Mouse (Mus musculus) midbrain, embryonic 13.5 days (tissue): ENCODE measurements around the gene Emilin1. TPM values are rescaled to one million over a fixed set of nuclear protein-coding genes. Genes with fewer than 3 reads are reported as not detected.

Experiments
- ATAC-seq: fragments of 200-750 bp; cut with Nextera tagmentation; 2 replicates; pipeline ENCODE4 v1.8.0; 2017; ENCODE audit warnings: mild to moderate bottlenecking, moderate TSS enrichment, moderate library complexity
- H3K27ac ChIP-seq: fragments of 300-500 bp; sonication (generic); 2 replicates; pipeline ENCODE4 v1.5.1; 2015; ENCODE audit warnings: inconsistent platforms, mild to moderate bottlenecking, moderate library complexity
- H3K27me3 ChIP-seq: fragments of 300-500 bp; sonication (generic); 2 replicates; pipeline ENCODE4 v1.6.1; 2015; ENCODE audit warnings: mild to moderate bottlenecking, inconsistent platforms
- H3K36me3 ChIP-seq: fragments of 300-500 bp; sonication (generic); 2 replicates; pipeline ENCODE4 v1.6.1; 2015; ENCODE audit warnings: mild to moderate bottlenecking, inconsistent platforms
- H3K4me1 ChIP-seq: fragments of 300-500 bp; sonication (generic); replicated peaks from 2 replicates; pipeline ENCODE4 v1.6.1; 2015; ENCODE audit warnings: inconsistent platforms
- H3K4me2 ChIP-seq: fragments of 300-500 bp; sonication (generic); replicated peaks from 2 replicates; pipeline ENCODE4 v1.6.1; 2015; ENCODE audit warnings: moderate library complexity, mild to moderate bottlenecking, inconsistent platforms
- H3K4me3 ChIP-seq: fragments of 300-500 bp; sonication (generic); replicated peaks from 2 replicates; pipeline ENCODE4 v1.5.1; 2015; ENCODE audit warnings: mild to moderate bottlenecking, inconsistent platforms
- H3K9ac ChIP-seq: fragments of 300-500 bp; sonication (generic); replicated peaks from 2 replicates; pipeline ENCODE4 v1.6.1; 2015; ENCODE audit warnings: mild to moderate bottlenecking, inconsistent platforms
- H3K9me3 ChIP-seq: fragments of 300-500 bp; sonication (generic); 2 replicates; pipeline ENCODE4 v1.6.1; 2016; ENCODE audit warnings: mild to moderate bottlenecking, inconsistent platforms
- WGBS: fragments of 180-500 bp; shearing (Covaris S2); methylation state at CpG from one replicate; pipeline ENCODE4 v1.1.7; 2015; 5-methylcytosine and 5-hydroxymethylcytosine counted together
- polyA plus RNA-seq: library from polyadenylated mRNA; unstranded; fragments of >200 nt; fragmentation: Nextera tagmentation; extraction: Ambion mirVana; gene quantifications from 2 replicates; pipeline ENCODE4 v1.2.1, GENCODE M21; 2015

Emilin1 gene
- polyA plus RNA-seq = 14.1 and 16.6 TPM in 2 replicates

GRCm38 (mm10) chr5:30913060-30913841 lies at the start of gene Emilin1:
TSS of gene Emilin1 (plus strand) at chr5:30913402.
- H3K4me3 ChIP-seq = no peak within 1 kb of the TSS
- 26% methylated on average over 13 of the region's 13 CpGs for WGBS

GRCm38 (mm10) chr5:30863852-30864251 lies 49.4 kb upstream of the Emilin1 start:
- Histone ChIP-seq H3K9me3 (no peaks in the 10 kb centered on the region), H3K4me3 (no peak overlapping the region), H3K4me1 (peaks cover under 1% of the 10 kb centered on the region; the same call in 1 of the 2 replicates), H3K36me3 (peaks cover 60% of the 10 kb centered on the region), H3K9ac (no peak overlapping the region), H3K27ac (no peak overlapping the region), H3K27me3 (no peaks in the 10 kb centered on the region), H3K4me2 (no peak overlapping the region)
- ATAC-seq = no peak
- WGBS = 39% methylated on average over 4 of the region's 4 CpGs

More at GRCm38 (mm10) chr5:30913060-30913841, at the start of gene Emilin1:
- peak within 1 kb of the TSS; percentile 61 for H3K27ac ChIP-seq
- peaks cover 40% of the 10 kb centered on the region for H3K4me1 ChIP-seq
- 0 out of 2 replicates have a peak, but pooled peaks have one; percentile 6 for ATAC-seq
- H3K4me2 ChIP-seq = peak within 1 kb of the TSS; percentile 9; the same call in 1 of the 2 replicates
- no peaks in the 10 kb centered on the region for H3K9me3 ChIP-seq
- peak within 1 kb of the TSS; percentile 26; the same call in 1 of the 2 replicates for H3K9ac ChIP-seq
- H3K27me3 ChIP-seq = no peaks in the 10 kb centered on the region
- no peaks in the 10 kb centered on the region for H3K36me3 ChIP-seq

- 53% methylated on average over 15 of the region's 15 CpGs for WGBS
- Histone ChIP-seq H3K36me3 (peaks cover 60% of the 10 kb centered on the region), H3K4me1 (peaks cover 4% of the 10 kb centered on the region)
Observed at GRCm38 (mm10) chr5:30864322-30864721, 48.9 kb upstream of the Emilin1 start.

GRCm38 (mm10) chr5:30866871-30867270 lies 46.3 kb upstream of the Emilin1 start:
- WGBS = 90% methylated on average over 3 of the region's 3 CpGs
- Histone ChIP-seq H3K9ac (no peak overlapping the region), H3K27me3 (no peaks in the 10 kb centered on the region), H3K4me2 (no peak overlapping the region), H3K4me1 (peaks cover 21% of the 10 kb centered on the region), H3K27ac (no peak overlapping the region), H3K4me3 (no peak overlapping the region), H3K36me3 (peaks cover 65% of the 10 kb centered on the region), H3K9me3 (no peaks in the 10 kb centered on the region)
- no peak for ATAC-seq

More at GRCm38 (mm10) chr5:30864322-30864721, 48.9 kb upstream of the Emilin1 start:
- no peak overlapping the region for H3K27ac ChIP-seq
- H3K9me3 ChIP-seq = no peaks in the 10 kb centered on the region
- no peak overlapping the region for H3K4me3 ChIP-seq
- no peak overlapping the region for H3K4me2 ChIP-seq
- H3K27me3 ChIP-seq = no peaks in the 10 kb centered on the region
- ATAC-seq = no peak
- H3K9ac ChIP-seq = no peak overlapping the region

- peaks cover 65% of the 10 kb centered on the region for H3K36me3 ChIP-seq
- no peak within 1 kb of the TSS for H3K9ac ChIP-seq
- peak within 1 kb of the TSS; percentile 80; the same call in 1 of the 2 replicates for H3K4me2 ChIP-seq
- WGBS = 97% methylated on average over 3 of the region's 3 CpGs
- H3K27ac ChIP-seq = no peak within 1 kb of the TSS
- H3K4me1 ChIP-seq = peaks cover 21% of the 10 kb centered on the region
- H3K27me3 ChIP-seq = no peaks in the 10 kb centered on the region
- H3K9me3 ChIP-seq = no peaks in the 10 kb centered on the region
- ATAC-seq = no peak
- peak within 1 kb of the TSS; percentile 88; the same call in 1 of the 2 replicates for H3K4me3 ChIP-seq
Observed at GRCm38 (mm10) chr5:30867712-30868111, 45.5 kb upstream of the Emilin1 start, which contains the start of gene Tmem214. TSS of gene Tmem214 (plus strand) at chr5:30868012.

- Histone ChIP-seq H3K9ac (peak overlapping the region; percentile 93), H3K9me3 (no peaks in the 10 kb centered on the region), H3K36me3 (peaks cover 66% of the 10 kb centered on the region), H3K27ac (no peak overlapping the region), H3K4me1 (peaks cover 21% of the 10 kb centered on the region), H3K4me2 (peak overlapping the region; percentile 80), H3K4me3 (peak overlapping the region; percentile 88), H3K27me3 (no peaks in the 10 kb centered on the region)
- peak; percentile 34; the same call in 1 of the 2 replicates for ATAC-seq
- 16% methylated on average over 9 of the region's 9 CpGs for WGBS
Observed at GRCm38 (mm10) chr5:30868981-30869380, 44.2 kb upstream of the Emilin1 start.

- Histone ChIP-seq H3K36me3 (peaks cover 66% of the 10 kb centered on the region), H3K27ac (peak overlapping the region; percentile 66), H3K4me1 (peaks cover 21% of the 10 kb centered on the region), H3K9me3 (no peaks in the 10 kb centered on the region), H3K27me3 (no peaks in the 10 kb centered on the region), H3K9ac (peak overlapping the region; percentile 93), H3K4me3 (peak overlapping the region; percentile 88), H3K4me2 (peak overlapping the region; percentile 80)
- peak; percentile 91 for ATAC-seq
- under 1% methylated on average over 63 of the region's 63 CpGs for WGBS
Observed at GRCm38 (mm10) chr5:30869405-30870130, 43.6 kb upstream of the Emilin1 start.

GRCm38 (mm10) chr5:30870131-30870406 lies 43.1 kb upstream of the Emilin1 start:
- Histone ChIP-seq H3K27me3 (no peaks in the 10 kb centered on the region), H3K4me2 (peak overlapping the region; percentile 80), H3K36me3 (peaks cover 66% of the 10 kb centered on the region), H3K9me3 (no peaks in the 10 kb centered on the region), H3K9ac (peak overlapping the region; percentile 93), H3K4me1 (peaks cover 21% of the 10 kb centered on the region), H3K4me3 (peak overlapping the region; percentile 88), H3K27ac (no peak overlapping the region)
- WGBS = 28% methylated on average over 2 of the region's 2 CpGs
- no peak for ATAC-seq

GRCm38 (mm10) chr5:30872574-30872973 lies 40.6 kb upstream of the Emilin1 start:
- Histone ChIP-seq H3K9me3 (no peaks in the 10 kb centered on the region), H3K4me1 (peaks cover 21% of the 10 kb centered on the region), H3K27ac (no peak overlapping the region), H3K4me3 (no peak overlapping the region), H3K9ac (no peak overlapping the region), H3K27me3 (no peaks in the 10 kb centered on the region), H3K4me2 (no peak overlapping the region), H3K36me3 (peaks cover 67% of the 10 kb centered on the region)
- no peak for ATAC-seq
- 96% methylated on average over 9 of the region's 9 CpGs for WGBS

GRCm38 (mm10) chr5:30874365-30874764 lies 38.8 kb upstream of the Emilin1 start:
- Histone ChIP-seq H3K27ac (no peak overlapping the region), H3K4me2 (no peak overlapping the region), H3K36me3 (peaks cover 73% of the 10 kb centered on the region), H3K9ac (no peak overlapping the region), H3K9me3 (no peaks in the 10 kb centered on the region), H3K4me3 (no peak overlapping the region), H3K27me3 (no peaks in the 10 kb centered on the region), H3K4me1 (peaks cover 17% of the 10 kb centered on the region)
- no peak for ATAC-seq
- 88% methylated on average over 7 of the region's 7 CpGs for WGBS

- Histone ChIP-seq H3K4me2 (no peak overlapping the region), H3K9ac (no peak overlapping the region), H3K9me3 (no peaks in the 10 kb centered on the region), H3K36me3 (peaks cover 46% of the 10 kb centered on the region), H3K4me3 (no peak overlapping the region), H3K27me3 (no peaks in the 10 kb centered on the region), H3K27ac (no peak overlapping the region), H3K4me1 (no peaks in the 10 kb centered on the region)
- ATAC-seq = no peak
- WGBS = 69% methylated on average over 6 of the region's 6 CpGs
Observed at GRCm38 (mm10) chr5:30878616-30879015, 34.6 kb upstream of the Emilin1 start.

GRCm38 (mm10) chr5:30879347-30879943 lies 33.8 kb upstream of the Emilin1 start:
- no peaks in the 10 kb centered on the region for H3K9me3 ChIP-seq
- no peak overlapping the region for H3K4me2 ChIP-seq
- no peak overlapping the region for H3K27ac ChIP-seq
- no peak overlapping the region for H3K4me3 ChIP-seq
- H3K27me3 ChIP-seq = no peaks in the 10 kb centered on the region
- 89% methylated on average over 5 of the region's 5 CpGs for WGBS
- H3K4me1 ChIP-seq = no peaks in the 10 kb centered on the region
- ATAC-seq = no peak
- H3K36me3 ChIP-seq = peaks cover 38% of the 10 kb centered on the region
- no peak overlapping the region for H3K9ac ChIP-seq
